Mouse (Mus musculus) neural tube, embryonic 14.5 days (tissue): ENCODE measurements around the gene Aldh1b1. TPM values are rescaled to one million over a fixed set of nuclear protein-coding genes. Genes with fewer than 3 reads are reported as not detected.
A peak's percentile ranks its signal among the peaks of the same experiment; 100 is the strongest.

Source experiments
- ATAC-seq: fragments of 200-750 bp; cut with Nextera tagmentation; 2 replicates; pipeline ENCODE4 v1.8.0; 2017; ENCODE audit warnings: low read depth, mild to moderate bottlenecking, moderate TSS enrichment, moderate library complexity
- H3K27ac ChIP-seq: fragments of 300-500 bp; sonication (generic); 2 replicates; pipeline ENCODE4 v1.5.1; 2014; ENCODE audit warnings: low read depth, mild to moderate bottlenecking, control low read depth, low read length, moderate library complexity, mixed read lengths
- H3K27me3 ChIP-seq: fragments of 300-500 bp; sonication (generic); 2 replicates; pipeline ENCODE4 v1.6.1; 2014; ENCODE audit warnings: low read length; ENCODE audit not compliant: control insufficient read depth, insufficient read depth
- H3K36me3 ChIP-seq: fragments of 300-500 bp; sonication (generic); 2 replicates; pipeline ENCODE4 v1.6.1; 2014; ENCODE audit warnings: low read length, mixed read lengths; ENCODE audit not compliant: control insufficient read depth, insufficient read depth
- H3K4me1 ChIP-seq: fragments of 300-500 bp; sonication (generic); 2 replicates; pipeline ENCODE4 v1.6.1; 2014; ENCODE audit warnings: low read length; ENCODE audit not compliant: control insufficient read depth, insufficient read depth
- H3K4me2 ChIP-seq: fragments of 300-500 bp; sonication (generic); 2 replicates; pipeline ENCODE4 v1.6.1; 2014; ENCODE audit warnings: mild to moderate bottlenecking, low read depth, low read length, control low read depth
- H3K4me3 ChIP-seq: fragments of 300-500 bp; sonication (generic); 2 replicates; pipeline ENCODE4 v1.5.1; 2014; ENCODE audit warnings: low read depth, low read length, control low read depth, mixed read lengths
- H3K9ac ChIP-seq: fragments of 300-500 bp; sonication (generic); replicated peaks from 2 replicates; pipeline ENCODE4 v1.6.1; 2014; ENCODE audit warnings: low read depth, mild to moderate bottlenecking, control low read depth, low read length, mixed read lengths
- H3K9me3 ChIP-seq: fragments of 300-500 bp; sonication (generic); 2 replicates; pipeline ENCODE4 v1.6.1; 2016; ENCODE audit warnings: low read length; ENCODE audit not compliant: control insufficient read depth
- WGBS: fragments of 180-500 bp; shearing (Covaris S2); extraction: QIAGEN DNeasy Blood & Tissue Kit; methylation state at CpG from one replicate; pipeline ENCODE4 v1.1.7; 2014; 5-methylcytosine and 5-hydroxymethylcytosine counted together
- polyA plus RNA-seq: library from polyadenylated mRNA; unstranded; fragments of >200 nt; fragmentation: Nextera tagmentation; extraction: Ambion mirVana; gene quantifications from 2 replicates; pipeline ENCODE4 v1.2.1, GENCODE M21; 2014

The Aldh1b1 gene
- polyA plus RNA-seq, 1 experiment from 2014 or later = 9.1 TPM

DNA sequence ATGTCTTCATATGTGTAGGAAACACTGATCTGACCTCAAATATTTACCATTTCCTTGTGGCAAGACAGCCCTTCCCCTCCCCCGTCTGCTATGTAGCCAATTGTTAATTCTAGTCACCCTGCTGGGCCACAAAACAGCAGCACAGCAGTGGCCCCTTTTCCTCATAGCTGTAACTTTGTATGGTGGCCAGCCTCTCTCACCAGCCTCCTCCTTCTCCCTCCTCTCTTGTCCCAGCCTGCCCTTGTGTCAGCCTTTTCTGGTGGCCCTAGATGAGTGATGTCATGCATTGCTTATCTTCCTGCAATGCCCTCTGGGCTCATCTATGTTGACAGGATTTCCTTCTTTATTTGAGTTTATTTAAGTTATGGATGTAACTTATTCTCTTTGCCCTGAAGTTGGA lies 50.6 kb downstream of the Aldh1b1 start:
- Histone ChIP-seq H3K4me1 (no peaks in the 10 kb centered on the region), H3K4me2 (no peak overlapping the region), H3K9ac (no peak overlapping the region), H3K27me3 (no peaks in the 10 kb centered on the region), H3K9me3 (no peaks in the 10 kb centered on the region), H3K4me3 (no peak overlapping the region), H3K27ac (no peak overlapping the region), H3K36me3 (no peaks in the 10 kb centered on the region)
- WGBS = 30% methylated on average over 1 of the region's 1 CpGs
- no peak for ATAC-seq

DNA sequence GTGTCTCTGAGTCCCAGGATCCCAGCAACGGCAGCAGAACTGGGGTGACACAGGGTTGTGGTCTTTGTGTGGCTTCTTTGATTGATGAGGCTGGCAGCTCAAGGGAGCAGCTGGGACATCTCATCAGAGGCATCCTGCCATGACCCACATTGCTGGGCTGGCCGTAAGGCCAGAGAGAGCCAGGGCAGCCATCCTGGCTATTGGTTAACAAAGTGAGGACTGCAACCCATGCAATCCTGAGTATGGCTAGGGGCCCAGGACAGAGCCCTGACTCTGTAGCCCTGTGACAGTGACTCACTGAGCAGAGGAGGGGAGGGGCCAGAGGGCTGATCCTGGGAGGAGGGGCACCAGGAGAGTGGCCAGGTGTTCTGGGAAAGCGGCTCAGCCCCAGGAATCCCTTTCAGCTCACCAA lies 52.8 kb downstream of the Aldh1b1 start:
- Histone ChIP-seq H3K4me2 (no peak overlapping the region), H3K36me3 (no peaks in the 10 kb centered on the region), H3K4me1 (no peaks in the 10 kb centered on the region), H3K4me3 (no peak overlapping the region), H3K9me3 (no peaks in the 10 kb centered on the region), H3K27ac (no peak overlapping the region), H3K27me3 (no peaks in the 10 kb centered on the region), H3K9ac (no peak overlapping the region)
- 13% methylated on average over 3 of the region's 3 CpGs for WGBS
- ATAC-seq = 0 out of 2 replicates have a peak, but pooled peaks have one; percentile 50

DNA sequence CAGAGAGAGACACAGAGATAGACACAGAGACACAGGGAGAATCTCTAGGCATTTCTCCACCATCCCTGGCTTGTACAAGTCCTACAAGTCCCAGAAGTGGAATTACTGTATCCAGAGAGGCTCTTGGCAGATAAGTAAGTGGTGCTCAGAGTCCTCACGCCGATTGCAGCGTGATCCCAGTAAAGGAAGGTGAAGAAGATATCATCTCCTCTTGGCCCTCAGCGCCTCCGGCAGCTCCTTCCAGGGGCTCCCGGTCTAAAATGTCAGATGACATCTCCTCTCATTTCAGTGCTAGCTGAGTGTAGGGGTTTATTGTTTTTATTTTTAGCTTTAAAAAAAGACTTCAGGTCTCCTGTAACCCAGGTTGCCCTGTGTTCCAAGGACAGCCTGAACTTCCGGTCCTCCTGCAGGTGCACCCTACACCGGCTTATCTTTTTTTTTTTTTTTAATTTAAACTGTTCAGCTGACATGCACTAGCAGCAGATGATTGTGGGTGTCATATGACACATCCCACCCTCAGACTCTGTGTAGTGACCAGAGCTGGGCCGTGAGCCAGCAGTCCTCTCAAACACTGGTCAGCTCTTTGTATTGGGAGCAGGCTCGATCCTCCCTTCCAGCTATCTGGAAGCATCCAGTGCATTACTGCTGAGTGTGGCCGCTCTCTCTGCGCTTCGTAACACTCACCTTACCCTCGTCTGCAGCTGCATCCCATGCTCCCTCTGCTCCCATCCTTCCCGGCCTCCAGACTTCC lies 54.8 kb downstream of the Aldh1b1 start:
- H3K4me1 ChIP-seq = no peaks in the 10 kb centered on the region
- no peaks in the 10 kb centered on the region for H3K27me3 ChIP-seq
- H3K27ac ChIP-seq = no peak overlapping the region
- H3K4me3 ChIP-seq = no peak overlapping the region
- H3K9ac ChIP-seq = no peak overlapping the region
- no peak for ATAC-seq
- H3K9me3 ChIP-seq = no peaks in the 10 kb centered on the region
- H3K36me3 ChIP-seq = no peaks in the 10 kb centered on the region
- H3K4me2 ChIP-seq = no peak overlapping the region
- WGBS = 83% methylated on average over 15 of the region's 15 CpGs

Other genes starting within 250 kb of the Aldh1b1 start
- 55.7 and 75.5 TPM in 2 replicates for gene Igfbpl1, start 27.9 kb downstream of the Aldh1b1 start, polyA plus RNA-seq
- gene Stra6l, start 49.6 kb downstream of the Aldh1b1 start, polyA plus RNA-seq = 0.62 and 0.72 TPM in 2 replicates
- 0.22 and 0.36 TPM in 2 replicates for gene Ccdc180, start 91.3 kb downstream of the Aldh1b1 start, polyA plus RNA-seq
- gene Tdrd7, start 166.3 kb downstream of the Aldh1b1 start, polyA plus RNA-seq = 30.1 and 32.4 TPM in 2 replicates
- 2.1 and 3.3 TPM in 2 replicates for gene Tmod1, start 239.9 kb downstream of the Aldh1b1 start, polyA plus RNA-seq